Mouse (Mus musculus) forebrain, embryonic 13.5 days (tissue): ENCODE results near the gene Rslcan18. TPM values are rescaled to one million over a fixed set of nuclear protein-coding genes. Genes with fewer than 3 reads are reported as not detected.
"Not testable (repeated sequence)": the region's sequence is repeated elsewhere in the genome, so short reads cannot be mapped to it uniquely, and the experiment has no call there.

Experiments
- ATAC-seq: fragments of 200-750 bp; cut with Nextera tagmentation; 2 replicates; pipeline ENCODE4 v1.8.0; 2017
- H3K27ac ChIP-seq: fragments of 300-500 bp; sonication (generic); 2 replicates; pipeline ENCODE4 v1.5.1; 2015; ENCODE audit warnings: inconsistent platforms, mild to moderate bottlenecking, moderate library complexity
- H3K27me3 ChIP-seq: fragments of 300-500 bp; sonication (generic); 2 replicates; pipeline ENCODE4 v1.6.1; 2015; ENCODE audit warnings: mild to moderate bottlenecking, inconsistent platforms
- H3K36me3 ChIP-seq: fragments of 300-500 bp; sonication (generic); 2 replicates; pipeline ENCODE4 v1.6.1; 2015; ENCODE audit warnings: mild to moderate bottlenecking, inconsistent platforms; ENCODE audit not compliant: poor library complexity, severe bottlenecking
- H3K4me1 ChIP-seq: fragments of 300-500 bp; sonication (generic); 2 replicates; pipeline ENCODE4 v1.6.1; 2015; ENCODE audit warnings: inconsistent platforms
- H3K4me2 ChIP-seq: fragments of 300-500 bp; sonication (generic); 2 replicates; pipeline ENCODE4 v1.6.1; 2015; ENCODE audit warnings: inconsistent platforms, mild to moderate bottlenecking, moderate library complexity
- H3K4me3 ChIP-seq: fragments of 300-500 bp; sonication (generic); 2 replicates; pipeline ENCODE4 v1.5.1; 2015; ENCODE audit warnings: mild to moderate bottlenecking, inconsistent platforms
- H3K9ac ChIP-seq: fragments of 300-500 bp; sonication (generic); 2 replicates; pipeline ENCODE4 v1.6.1; 2015; ENCODE audit warnings: mild to moderate bottlenecking, inconsistent platforms
- H3K9me3 ChIP-seq: fragments of 300-500 bp; sonication (generic); replicated peaks from 2 replicates; pipeline ENCODE4 v1.6.1; 2016; ENCODE audit warnings: inconsistent platforms
- WGBS: fragments of 180-500 bp; shearing (Covaris S2); methylation state at CpG from one replicate; pipeline ENCODE4 v1.1.7; 2015; 5-methylcytosine and 5-hydroxymethylcytosine counted together
- polyA plus RNA-seq: library from polyadenylated mRNA; unstranded; fragments of >200 nt; fragmentation: Nextera tagmentation; extraction: Ambion mirVana; gene quantifications from 2 replicates; pipeline ENCODE4 v1.2.1, GENCODE M21; 2015

Gene Rslcan18
- 0.10 TPM in 1 of 2 replicates, not detected in the other for polyA plus RNA-seq

DNA sequence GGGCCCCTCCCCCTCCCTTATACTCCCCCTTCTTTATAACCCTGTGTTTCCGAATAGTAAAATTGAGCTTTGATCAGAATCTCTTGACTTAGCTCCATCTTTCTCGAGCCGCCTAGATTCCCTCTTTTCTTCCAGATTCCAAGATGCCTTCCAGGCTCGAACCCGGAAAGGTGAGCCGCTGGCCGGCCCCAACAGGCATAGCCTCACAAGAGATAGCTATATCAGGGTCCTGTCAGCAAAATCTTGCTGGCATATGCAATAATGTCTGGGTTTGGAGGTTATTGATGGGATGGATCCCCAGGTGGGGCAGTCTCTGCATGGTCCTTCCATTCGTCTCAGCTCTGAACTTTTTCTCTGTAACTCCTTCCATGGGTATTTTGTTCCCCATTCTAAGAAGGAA is at the start of gene Rslcan18:
Gene Rslcan18 (minus strand): TSS at position 101 of the 400 bp plus-strand sequence.
- ATAC-seq, H3K27me3 ChIP-seq, H3K9me3 ChIP-seq, H3K27ac ChIP-seq, H3K4me3 ChIP-seq, H3K4me1 ChIP-seq, H3K36me3 ChIP-seq, H3K4me2 ChIP-seq, H3K9ac ChIP-seq: not testable (repeated sequence)
- 90% methylated on average over 8 of the region's 8 CpGs for WGBS

DNA sequence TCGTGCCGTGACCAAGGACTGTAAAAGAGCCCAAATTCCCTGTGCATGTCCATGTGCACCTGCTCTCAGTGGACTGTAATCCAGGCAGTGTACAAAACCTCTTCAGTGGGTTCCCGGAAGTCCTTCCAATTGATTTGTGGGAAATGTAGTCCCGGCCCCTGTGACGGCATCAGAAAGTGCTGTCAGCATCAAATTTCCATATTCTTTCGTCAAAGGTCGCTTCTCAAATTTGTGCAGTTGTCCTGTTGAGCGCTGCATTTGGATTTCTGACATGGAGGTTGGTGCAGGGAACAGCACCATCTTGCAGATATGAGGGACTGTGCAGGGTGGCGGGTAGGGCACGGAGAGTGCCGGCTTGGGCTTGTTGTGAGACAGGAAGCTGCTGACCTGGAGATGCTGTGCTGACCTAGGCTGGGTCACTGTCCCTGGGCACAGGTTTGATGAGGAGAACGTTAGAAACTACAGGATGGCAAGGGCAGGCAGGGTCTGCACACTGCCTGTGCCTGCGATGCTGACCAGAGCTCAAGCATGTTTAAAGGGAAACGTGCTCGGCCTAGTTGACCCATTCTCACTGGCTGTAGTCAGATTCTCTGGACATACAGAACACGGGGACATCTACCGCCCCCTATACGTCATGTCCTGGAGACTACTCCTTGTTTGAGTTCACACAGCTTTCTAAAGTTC is 12.1 kb upstream of the Rslcan18 start:
- Histone ChIP-seq H3K9me3 (no peaks in the 10 kb centered on the region), H3K27ac (peak overlapping the region; percentile 40; the same call in 1 of the 2 replicates), H3K27me3 (no peaks in the 10 kb centered on the region), H3K4me1 (peaks cover 7% of the 10 kb centered on the region), H3K36me3 (no peaks in the 10 kb centered on the region), H3K4me2 (peak overlapping the region; percentile 75), H3K4me3 (peak overlapping the region; percentile 69), H3K9ac (peak overlapping the region; percentile 81)
- WGBS = under 1% methylated on average over 18 of the region's 18 CpGs
- ATAC-seq = peak; percentile 98

GRCm38 (mm10) chr13:67127507-67127906 is 11.4 kb upstream of the Rslcan18 start:
- WGBS = 81% methylated on average over 10 of the region's 10 CpGs
- ATAC-seq = peak; percentile 34
- Histone ChIP-seq H3K4me2 (peak overlapping the region; percentile 75), H3K4me3 (peak overlapping the region; percentile 69; the same call in 1 of the 2 replicates)
- not testable (repeated sequence) for H3K27ac ChIP-seq, H3K9ac ChIP-seq, H3K4me1 ChIP-seq, H3K27me3 ChIP-seq, H3K36me3 ChIP-seq, H3K9me3 ChIP-seq

DNA sequence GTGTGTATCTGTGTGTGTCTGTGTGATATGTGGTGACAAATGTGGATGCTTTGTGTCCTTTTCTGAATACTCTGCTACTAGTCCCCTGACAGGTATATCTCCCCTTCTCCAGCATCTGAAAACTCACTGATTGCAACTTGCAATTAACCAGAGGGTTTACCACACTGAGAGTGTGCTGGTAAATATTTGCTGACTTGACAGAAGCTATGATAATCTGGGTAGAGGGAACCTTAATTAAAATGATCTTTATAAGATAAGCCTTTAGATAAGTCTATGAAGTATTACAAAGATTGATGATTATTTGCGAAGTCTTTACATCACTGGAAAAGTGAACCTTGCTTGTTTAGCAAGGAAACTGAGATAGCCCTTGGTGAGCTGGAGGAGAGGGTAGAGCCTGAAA is 8.4 kb upstream of the Rslcan18 start:
- Histone ChIP-seq H3K9me3 (no peaks in the 10 kb centered on the region), H3K27me3 (no peaks in the 10 kb centered on the region), H3K4me3 (no peak overlapping the region), H3K4me1 (peaks cover 7% of the 10 kb centered on the region), H3K4me2 (no peak overlapping the region), H3K27ac (no peak overlapping the region), H3K9ac (no peak overlapping the region), H3K36me3 (no peaks in the 10 kb centered on the region)
- ATAC-seq = no peak
- WGBS = 96% methylated on average over 1 of the region's 1 CpGs

DNA sequence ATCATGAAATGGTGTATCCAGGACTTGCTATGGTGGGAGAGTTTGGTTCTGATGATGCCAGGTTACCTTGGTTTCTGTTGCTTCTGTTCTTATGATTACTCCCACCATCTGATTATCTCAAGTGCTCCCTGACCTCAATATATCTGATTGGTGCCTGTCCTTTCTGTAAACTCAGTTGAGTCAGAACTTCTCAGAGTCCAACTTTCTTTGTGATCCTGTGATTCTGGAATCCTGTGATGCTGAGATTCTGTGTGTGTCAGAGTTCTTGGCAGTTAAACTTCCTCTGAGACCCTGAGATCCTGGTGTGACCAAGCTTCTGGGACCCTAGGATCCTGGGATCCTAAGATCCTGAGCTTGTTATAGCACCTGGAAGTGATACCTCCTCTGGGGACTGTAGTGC is 5.3 kb upstream of the Rslcan18 start, which contains the start of gene Zfp759:
Gene Zfp759 (plus strand): TSS at position 301 of the 400 bp plus-strand sequence.
- not testable (repeated sequence) for H3K36me3 ChIP-seq, H3K4me2 ChIP-seq

GRCm38 (mm10) chr13:67113287-67113686 is 2.8 kb downstream of the Rslcan18 start:
- no peak overlapping the region for H3K4me3 ChIP-seq
- H3K27ac ChIP-seq = no peak overlapping the region
- WGBS = 97% methylated on average over 2 of the region's 2 CpGs
- H3K4me1 ChIP-seq = 0 out of 2 replicates have a peak, but pooled peaks cover 4% of the 10 kb centered on the region
- H3K36me3 ChIP-seq = no peaks in the 10 kb centered on the region
- H3K9ac ChIP-seq = no peak overlapping the region
- H3K9me3 ChIP-seq = no peaks in the 10 kb centered on the region
- H3K27me3 ChIP-seq = no peaks in the 10 kb centered on the region
- no peak for ATAC-seq
- no peak overlapping the region for H3K4me2 ChIP-seq

More for the DNA sequence above, 5.3 kb upstream of the Rslcan18 start, which contains the start of gene Zfp759:
- H3K4me1 ChIP-seq, H3K27ac ChIP-seq, H3K27me3 ChIP-seq, H3K4me3 ChIP-seq, H3K9ac ChIP-seq, ATAC-seq, H3K9me3 ChIP-seq: not testable (repeated sequence)

- H3K4me1 ChIP-seq = peaks cover 10% of the 10 kb centered on the region; the same call in 1 of the 2 replicates
- ATAC-seq = no peak
- WGBS = 80% methylated on average over 12 of the region's 12 CpGs
- no peaks in the 10 kb centered on the region for H3K9me3 ChIP-seq
- H3K9ac ChIP-seq = no peak overlapping the region
- H3K27me3 ChIP-seq = no peaks in the 10 kb centered on the region
- H3K4me3 ChIP-seq = no peak overlapping the region
- no peaks in the 10 kb centered on the region for H3K36me3 ChIP-seq
- no peak overlapping the region for H3K27ac ChIP-seq
- no peak overlapping the region for H3K4me2 ChIP-seq
Measured at GRCm38 (mm10) chr13:67112096-67112495, 4.0 kb downstream of the Rslcan18 start.

- peak; percentile 66 for ATAC-seq
- Histone ChIP-seq H3K9ac (0 out of 2 replicates have a peak overlapping the region, but pooled peaks have one; percentile 5), H3K4me1 (peaks cover 10% of the 10 kb centered on the region; the same call in 1 of the 2 replicates), H3K4me3 (peak overlapping the region; percentile 57), H3K9me3 (0 out of 2 replicates have a peak, but pooled peaks cover 3% of the 10 kb centered on the region), H3K4me2 (peak overlapping the region; percentile 62), H3K36me3 (peaks cover 4% of the 10 kb centered on the region; the same call in 1 of the 2 replicates), H3K27me3 (no peaks in the 10 kb centered on the region), H3K27ac (no peak overlapping the region)
- WGBS = 7% methylated on average over 9 of the region's 9 CpGs
Measured at GRCm38 (mm10) chr13:67108821-67109206, 7.2 kb downstream of the Rslcan18 start.

DNA sequence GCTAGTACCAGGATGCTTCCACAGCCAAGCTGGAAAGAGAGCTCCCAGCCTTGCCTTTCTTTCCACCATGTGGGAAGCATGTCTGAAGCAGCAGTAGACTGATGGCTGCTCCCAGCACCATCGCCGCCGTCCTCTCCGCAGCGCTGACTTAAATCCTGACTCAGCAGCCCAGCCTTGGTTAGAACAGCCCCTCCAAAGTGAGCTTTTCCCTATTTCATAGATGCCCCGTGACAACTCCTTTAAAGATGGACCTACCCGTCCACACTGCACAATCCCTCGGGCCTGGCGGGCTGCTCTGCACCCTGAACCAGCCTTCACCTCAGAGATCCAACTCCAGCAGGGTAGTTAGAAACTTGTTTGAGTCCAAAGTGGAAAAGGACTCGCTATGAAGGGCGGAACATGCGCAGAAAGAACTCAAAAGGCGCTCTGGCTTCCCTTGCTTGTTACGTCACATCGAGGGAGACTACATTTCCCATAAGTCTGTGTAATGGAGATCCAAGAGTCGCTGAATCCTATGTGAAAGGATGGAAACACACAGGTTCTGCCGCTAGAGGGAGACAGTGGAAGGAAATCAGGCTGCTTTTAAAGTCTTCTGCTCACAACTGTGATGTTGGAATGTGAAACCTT is 7.8 kb downstream of the Rslcan18 start, which contains the start of gene Gm28557:
Gene Gm28557 (minus strand): TSS at position 411 of the 627 bp plus-strand sequence.
- H3K4me1 ChIP-seq = peaks cover 10% of the 10 kb centered on the region; the same call in 1 of the 2 replicates
- ATAC-seq = peak; percentile 99
- peaks cover 4% of the 10 kb centered on the region; the same call in 1 of the 2 replicates for H3K36me3 ChIP-seq
- H3K4me2 ChIP-seq = peak within 1 kb of the TSS; percentile 62
- 0 out of 2 replicates have a peak, but pooled peaks cover 3% of the 10 kb centered on the region for H3K9me3 ChIP-seq
- peak within 1 kb of the TSS; percentile 70 for H3K9ac ChIP-seq
- WGBS = 1% methylated on average over 17 of the region's 17 CpGs
- 0 out of 2 replicates have a peak within 1 kb of the TSS, but pooled peaks have one; percentile 52 for H3K27ac ChIP-seq
- peak within 1 kb of the TSS; percentile 57 for H3K4me3 ChIP-seq
- H3K27me3 ChIP-seq = no peaks in the 10 kb centered on the region

- H3K27ac ChIP-seq = no peak overlapping the region
- peaks cover 4% of the 10 kb centered on the region; the same call in 1 of the 2 replicates for H3K36me3 ChIP-seq
- peak overlapping the region; percentile 57 for H3K4me3 ChIP-seq
- peak overlapping the region; percentile 70 for H3K9ac ChIP-seq
- H3K4me2 ChIP-seq = peak overlapping the region; percentile 62
- peaks cover 10% of the 10 kb centered on the region; the same call in 1 of the 2 replicates for H3K4me1 ChIP-seq
- whole genome bisulfite sequencing = 72% methylated on average over 9 of the region's 9 CpGs
- no peak for ATAC-seq
- 0 out of 2 replicates have a peak, but pooled peaks cover 3% of the 10 kb centered on the region for H3K9me3 ChIP-seq
- H3K27me3 ChIP-seq = no peaks in the 10 kb centered on the region
Measured at GRCm38 (mm10) chr13:67107681-67108080, 8.4 kb downstream of the Rslcan18 start.

DNA sequence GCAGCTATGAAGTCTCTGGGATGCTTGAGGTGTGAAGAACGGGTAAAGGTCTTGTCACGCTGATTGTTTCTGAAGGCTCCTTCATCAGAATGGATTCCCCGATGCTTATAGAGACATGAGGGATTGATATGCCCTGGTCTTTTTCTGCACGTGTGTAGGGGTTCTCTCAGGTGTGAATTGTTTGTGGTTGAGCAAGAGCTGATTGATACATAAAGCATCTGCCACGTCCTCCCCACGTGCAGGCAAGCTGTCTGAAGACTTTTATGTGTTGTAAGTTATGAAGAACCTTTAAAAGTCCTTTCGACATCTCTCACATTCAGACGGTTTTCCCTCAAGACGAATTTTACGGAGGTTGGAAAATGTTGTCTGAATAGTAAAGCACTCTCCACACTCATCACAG is 18.2 kb downstream of the Rslcan18 start, which contains the start of gene Zfp708:
Gene Zfp708 (minus strand): TSS at position 101 of the 400 bp plus-strand sequence.
- H3K9ac ChIP-seq = no peak within 1 kb of the TSS
- 93% methylated on average over 10 of the region's 10 CpGs for WGBS

DNA sequence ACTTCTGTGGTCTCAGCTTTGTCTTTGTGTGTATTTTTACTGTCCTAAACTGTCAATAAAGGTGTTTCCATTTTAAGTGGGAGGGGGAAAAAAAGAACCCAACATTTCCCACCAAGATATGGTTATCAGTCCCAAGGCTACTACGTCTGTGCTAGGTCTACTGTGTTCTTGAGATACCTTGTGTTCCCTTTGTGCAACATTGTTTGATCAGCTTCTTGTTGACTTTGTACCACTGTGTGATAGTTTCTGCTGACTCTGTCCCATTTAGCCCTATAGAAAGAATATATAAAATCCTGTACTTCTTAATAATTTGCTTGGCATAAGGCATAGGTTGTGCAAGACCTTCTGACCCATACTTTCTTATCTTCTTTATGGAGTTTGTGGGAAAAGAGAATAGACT is 25.9 kb downstream of the Rslcan18 start:
- Histone ChIP-seq H3K9ac (no peak overlapping the region), H3K4me3 (no peak overlapping the region), H3K27ac (no peak overlapping the region), H3K9me3 (no peaks in the 10 kb centered on the region), H3K27me3 (no peaks in the 10 kb centered on the region), H3K36me3 (no peaks in the 10 kb centered on the region), H3K4me1 (no peaks in the 10 kb centered on the region), H3K4me2 (no peak overlapping the region)
- ATAC-seq = no peak
- WGBS = 90% methylated on average over 1 of the region's 1 CpGs

More for the DNA sequence above, 18.2 kb downstream of the Rslcan18 start, which contains the start of gene Zfp708:
- no peaks in the 10 kb centered on the region for H3K9me3 ChIP-seq
- no peaks in the 10 kb centered on the region for H3K4me1 ChIP-seq
- no peak within 1 kb of the TSS for H3K4me3 ChIP-seq
- peaks cover 6% of the 10 kb centered on the region; the same call in 1 of the 2 replicates for H3K36me3 ChIP-seq
- no peak within 1 kb of the TSS for H3K4me2 ChIP-seq
- no peak for ATAC-seq
- H3K27me3 ChIP-seq = no peaks in the 10 kb centered on the region
- no peak within 1 kb of the TSS for H3K27ac ChIP-seq
